Mouse (Mus musculus) stomach, embryonic 16.5 days (tissue): ENCODE results near the gene 2310022A10Rik. TPM values are rescaled to one million over a fixed set of nuclear protein-coding genes. Genes with fewer than 3 reads are reported as not detected.

ENCODE experiments used
- ATAC-seq: fragments of 200-750 bp; cut with Nextera tagmentation; 2 replicates; pipeline ENCODE4 v1.8.0; 2017; ENCODE audit warnings: moderate number of reproducible peaks, moderate TSS enrichment; ENCODE audit not compliant: insufficient read depth, low FRiP score
- H3K27ac ChIP-seq: fragments of 300-500 bp; sonication (generic); 2 replicates; pipeline ENCODE4 v1.5.1; 2014; ENCODE audit warnings: low read length
- H3K27me3 ChIP-seq: fragments of 300-500 bp; sonication (generic); 2 replicates; pipeline ENCODE4 v1.6.1; 2014; ENCODE audit warnings: low read length, control low read depth, mixed read lengths; ENCODE audit not compliant: control insufficient read depth, insufficient read depth
- H3K36me3 ChIP-seq: fragments of 300-500 bp; sonication (generic); 2 replicates; pipeline ENCODE4 v1.6.1; 2014; ENCODE audit warnings: low read length; ENCODE audit not compliant: control insufficient read depth, insufficient read depth
- H3K4me1 ChIP-seq: fragments of 300-500 bp; sonication (generic); 2 replicates; pipeline ENCODE4 v1.6.1; 2014; ENCODE audit warnings: low read length, control low read depth, mixed read lengths; ENCODE audit not compliant: control insufficient read depth, insufficient read depth
- H3K4me2 ChIP-seq: fragments of 300-500 bp; sonication (generic); 2 replicates; pipeline ENCODE4 v1.6.1; 2014; ENCODE audit warnings: low read depth, low read length, mixed read lengths
- H3K4me3 ChIP-seq: fragments of 300-500 bp; sonication (generic); replicated peaks from 2 replicates; pipeline ENCODE4 v1.5.1; 2014; ENCODE audit warnings: mild to moderate bottlenecking, low read length
- H3K9ac ChIP-seq: fragments of 300-500 bp; sonication (generic); 2 replicates; pipeline ENCODE4 v1.6.1; 2014; ENCODE audit warnings: low read length
- H3K9me3 ChIP-seq: fragments of 300-500 bp; sonication (generic); replicated peaks from 2 replicates; pipeline ENCODE4 v1.6.1; 2016; ENCODE audit warnings: low read length, control low read depth; ENCODE audit not compliant: control insufficient read depth
- whole genome bisulfite sequencing: fragments of 180-500 bp; shearing (Covaris S2); extraction: QIAGEN DNeasy Blood & Tissue Kit; methylation state at CpG from one replicate; pipeline ENCODE4 v1.1.7; 2014; 5-methylcytosine and 5-hydroxymethylcytosine counted together
- polyA plus RNA-seq: library from polyadenylated mRNA; unstranded; fragments of >200 nt; fragmentation: Nextera tagmentation; extraction: Ambion mirVana; gene quantifications from 2 replicates; pipeline ENCODE4 v1.2.1, GENCODE M21; 2015

Gene 2310022A10Rik
- polyA plus RNA-seq, 1 experiment from 2014 or later, result 25.6 TPM

- WGBS, result 42% methylated on average over 5 of the region's 5 CpGs
Measured at GRCm38 (mm10) chr7:27604661-27605348, 51.8 kb downstream of the 2310022A10Rik start.

DNA sequence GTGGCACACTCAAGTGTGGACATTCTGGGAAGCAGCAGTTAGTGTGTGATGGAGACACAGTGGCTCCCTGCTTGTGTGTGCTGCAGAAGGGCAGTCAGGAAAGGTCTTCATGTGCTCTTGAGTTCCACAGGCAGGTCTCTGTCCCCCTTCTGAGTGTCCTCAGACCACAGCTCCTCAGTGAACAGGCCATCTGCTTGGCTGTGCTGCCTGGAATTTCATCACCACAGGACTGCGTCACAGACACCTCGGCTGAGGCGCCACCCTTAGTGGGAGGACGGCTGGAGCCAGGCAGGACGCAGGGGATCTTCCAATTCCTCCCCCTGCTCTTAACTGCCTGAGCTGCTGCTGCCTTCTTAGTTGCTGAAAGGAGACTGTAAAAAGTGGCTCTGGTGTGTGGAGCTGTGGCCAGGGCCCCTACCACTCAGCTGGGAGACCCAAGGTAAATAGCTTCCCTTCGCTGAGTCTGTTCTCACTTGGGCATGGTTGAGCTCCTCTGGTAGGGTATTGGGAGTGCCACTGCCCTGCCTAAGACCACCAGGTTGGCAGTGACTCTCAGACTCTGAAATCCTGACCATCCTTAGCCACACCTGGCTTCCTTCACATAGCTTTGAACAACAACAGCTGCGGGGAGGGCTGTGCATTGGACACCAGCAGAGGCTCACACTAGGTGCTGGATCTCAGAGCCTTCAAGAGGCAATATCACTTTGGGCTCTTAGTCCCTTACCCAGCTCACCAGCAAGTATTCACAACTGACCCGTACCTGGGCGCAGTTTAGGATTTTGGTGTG lies 52.7 kb downstream of the 2310022A10Rik start:
- Histone ChIP-seq H3K27ac (0 out of 2 replicates have a peak overlapping the region, but pooled peaks have one; percentile 12), H3K9me3 (no peaks in the 10 kb centered on the region), H3K4me1 (peaks cover 41% of the 10 kb centered on the region), H3K4me2 (no peak overlapping the region), H3K9ac (no peak overlapping the region; the same call in 1 of the 2 replicates), H3K27me3 (no peaks in the 10 kb centered on the region), H3K36me3 (no peaks in the 10 kb centered on the region), H3K4me3 (no peak overlapping the region)
- WGBS, result 63% methylated on average over 9 of the region's 9 CpGs
- no peak for ATAC-seq

More at GRCm38 (mm10) chr7:27604661-27605348, 51.8 kb downstream of the 2310022A10Rik start:
- H3K27ac ChIP-seq, result peak overlapping the region; percentile 13; the same call in 1 of the 2 replicates
- no peak overlapping the region for H3K4me2 ChIP-seq
- no peaks in the 10 kb centered on the region for H3K9me3 ChIP-seq
- H3K4me1 ChIP-seq, result peaks cover 41% of the 10 kb centered on the region
- H3K4me3 ChIP-seq, result no peak overlapping the region
- no peaks in the 10 kb centered on the region for H3K27me3 ChIP-seq
- H3K36me3 ChIP-seq, result no peaks in the 10 kb centered on the region
- no peak for ATAC-seq
- H3K9ac ChIP-seq, result no peak overlapping the region

- no peaks in the 10 kb centered on the region for H3K36me3 ChIP-seq
- no peaks in the 10 kb centered on the region for H3K27me3 ChIP-seq
- no peak overlapping the region for H3K27ac ChIP-seq
- H3K4me2 ChIP-seq, result no peak overlapping the region
- H3K9me3 ChIP-seq, result no peaks in the 10 kb centered on the region
- ATAC-seq, result 0 out of 2 replicates have a peak, but pooled peaks have one; percentile 11
- peaks cover 33% of the 10 kb centered on the region for H3K4me1 ChIP-seq
- H3K9ac ChIP-seq, result 0 out of 2 replicates have a peak overlapping the region, but pooled peaks have one; percentile 10
- WGBS, result 47% methylated on average over 10 of the region's 10 CpGs
- no peak overlapping the region for H3K4me3 ChIP-seq
Measured at GRCm38 (mm10) chr7:27606481-27607254, 53.6 kb downstream of the 2310022A10Rik start.

GRCm38 (mm10) chr7:27607580-27607979 lies 54.5 kb downstream of the 2310022A10Rik start:
- Histone ChIP-seq H3K27ac (no peak overlapping the region), H3K9me3 (no peaks in the 10 kb centered on the region), H3K4me3 (no peak overlapping the region), H3K4me2 (no peak overlapping the region), H3K27me3 (no peaks in the 10 kb centered on the region), H3K4me1 (peaks cover 32% of the 10 kb centered on the region), H3K9ac (peak overlapping the region; percentile 33; the same call in 1 of the 2 replicates), H3K36me3 (no peaks in the 10 kb centered on the region)
- WGBS, result 49% methylated on average over 5 of the region's 5 CpGs
- ATAC-seq, result peak; percentile 39; the same call in 1 of the 2 replicates

DNA sequence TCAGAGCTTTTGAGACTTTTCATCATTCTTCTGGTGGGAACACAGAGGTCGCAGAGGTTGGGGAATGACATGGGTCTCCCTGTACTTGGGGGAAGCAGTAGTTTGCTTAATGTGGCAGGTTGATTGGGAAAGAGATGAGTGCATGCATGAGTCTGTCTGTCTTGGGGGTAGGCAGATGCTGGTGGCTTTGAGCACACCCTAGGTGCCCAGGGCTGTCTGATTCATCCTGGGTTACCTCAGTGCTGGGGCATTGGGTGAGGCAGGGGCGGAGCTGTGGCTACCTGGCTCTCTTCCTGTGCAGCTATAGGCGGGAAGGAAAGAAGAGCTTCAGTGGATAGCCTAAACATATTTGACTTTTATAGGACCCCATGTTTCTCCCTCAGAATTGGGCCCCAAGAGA lies 55.1 kb downstream of the 2310022A10Rik start:
- Histone ChIP-seq H3K4me1 (peaks cover 32% of the 10 kb centered on the region), H3K9me3 (no peaks in the 10 kb centered on the region), H3K9ac (no peak overlapping the region; the same call in 1 of the 2 replicates), H3K27ac (no peak overlapping the region), H3K27me3 (no peaks in the 10 kb centered on the region), H3K4me2 (no peak overlapping the region), H3K4me3 (no peak overlapping the region), H3K36me3 (no peaks in the 10 kb centered on the region)
- no peak for ATAC-seq
- 83% methylated on average over 3 of the region's 3 CpGs for WGBS

GRCm38 (mm10) chr7:27609285-27609684 lies 56.3 kb downstream of the 2310022A10Rik start:
- H3K27me3 ChIP-seq, result no peaks in the 10 kb centered on the region
- WGBS, result 92% methylated on average over 4 of the region's 4 CpGs
- no peak overlapping the region for H3K4me2 ChIP-seq
- peaks cover 32% of the 10 kb centered on the region for H3K4me1 ChIP-seq
- no peak overlapping the region for H3K27ac ChIP-seq
- H3K4me3 ChIP-seq, result no peak overlapping the region
- no peaks in the 10 kb centered on the region for H3K36me3 ChIP-seq
- no peaks in the 10 kb centered on the region for H3K9me3 ChIP-seq
- no peak for ATAC-seq
- H3K9ac ChIP-seq, result no peak overlapping the region

DNA sequence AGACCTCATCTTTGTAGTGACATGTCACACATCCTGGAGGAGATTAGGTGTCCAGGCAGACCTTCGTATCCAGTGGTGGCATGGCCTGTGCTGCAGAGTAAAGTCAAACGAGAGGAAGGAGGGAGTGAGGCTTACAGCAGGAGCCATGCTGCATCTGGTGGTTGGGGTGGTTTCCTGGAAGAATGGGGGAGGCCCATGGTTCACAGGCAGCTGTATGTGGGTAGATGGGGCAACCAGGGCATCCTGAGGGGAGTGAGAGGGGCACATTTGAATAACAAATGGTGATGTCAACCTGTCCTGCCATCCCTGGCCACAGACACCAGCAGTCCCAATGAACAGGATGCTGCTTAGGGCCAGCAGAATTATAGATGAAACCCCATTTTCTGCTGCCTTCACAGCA lies 56.7 kb downstream of the 2310022A10Rik start:
- Histone ChIP-seq H3K36me3 (no peaks in the 10 kb centered on the region), H3K27ac (no peak overlapping the region), H3K4me3 (no peak overlapping the region), H3K9ac (no peak overlapping the region), H3K4me1 (peaks cover 29% of the 10 kb centered on the region), H3K9me3 (no peaks in the 10 kb centered on the region), H3K27me3 (no peaks in the 10 kb centered on the region), H3K4me2 (no peak overlapping the region)
- 87% methylated on average over 2 of the region's 2 CpGs for WGBS
- ATAC-seq, result no peak

DNA sequence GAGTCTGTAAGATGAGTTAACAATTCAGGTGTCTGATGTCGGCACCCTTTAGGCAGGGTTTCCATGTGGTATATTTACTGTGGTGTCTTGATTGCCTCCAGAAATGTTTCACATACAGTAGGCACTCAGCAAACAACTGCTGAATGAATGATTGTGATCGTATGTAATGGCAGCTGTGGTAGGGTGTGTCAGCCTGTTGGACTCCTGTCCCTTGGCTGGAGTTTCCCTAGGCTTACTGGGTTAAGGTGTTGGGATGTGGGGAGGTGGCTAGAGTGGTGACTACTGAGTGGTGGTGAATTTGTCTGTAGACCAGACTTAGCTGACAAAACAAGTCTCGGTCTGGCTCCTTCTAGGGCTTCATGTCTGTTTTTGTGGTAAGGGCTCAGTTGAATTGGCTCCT lies 57.3 kb downstream of the 2310022A10Rik start:
- H3K4me1 ChIP-seq, result peaks cover 25% of the 10 kb centered on the region
- no peak overlapping the region for H3K27ac ChIP-seq
- no peaks in the 10 kb centered on the region for H3K27me3 ChIP-seq
- H3K9ac ChIP-seq, result no peak overlapping the region
- H3K9me3 ChIP-seq, result no peaks in the 10 kb centered on the region
- no peak overlapping the region for H3K4me2 ChIP-seq
- no peaks in the 10 kb centered on the region for H3K36me3 ChIP-seq
- 87% methylated on average over 3 of the region's 3 CpGs for WGBS
- H3K4me3 ChIP-seq, result no peak overlapping the region
- ATAC-seq, result no peak
